Mouse (Mus musculus) splenic B cell, adult 2 months (primary cell): Measurements from ENCODE around the gene Kirrel2.

Experiments used
- DNase-seq: peaks from one replicate; pipeline ENCODE4 v3.0.0-alpha.2; 2011; ENCODE audit warnings: low read depth, low spot score
- H3K27me3 ChIP-seq: 2 replicates; pipeline ENCODE4 v1.6.1; 2012; ENCODE audit warnings: mild to moderate bottlenecking, low read length, moderate library complexity, mixed read lengths; ENCODE audit not compliant: control insufficient read depth, poor library complexity, insufficient read depth, severe bottlenecking
- H3K36me3 ChIP-seq: 2 replicates; pipeline ENCODE4 v1.6.1; 2012; ENCODE audit warnings: mild to moderate bottlenecking, low read length, moderate library complexity, mixed read lengths; ENCODE audit not compliant: control insufficient read depth, poor library complexity, insufficient read depth, severe bottlenecking

Gene Kirrel2

GRCm38 (mm10) chr7:30435156-30435555, 22.3 kb downstream of the Kirrel2 start:
- H3K27me3 ChIP-seq, result no peaks in the 10 kb centered on the region
- no peaks in the 10 kb centered on the region for H3K36me3 ChIP-seq
- DNase-seq, result no peak

DNA sequence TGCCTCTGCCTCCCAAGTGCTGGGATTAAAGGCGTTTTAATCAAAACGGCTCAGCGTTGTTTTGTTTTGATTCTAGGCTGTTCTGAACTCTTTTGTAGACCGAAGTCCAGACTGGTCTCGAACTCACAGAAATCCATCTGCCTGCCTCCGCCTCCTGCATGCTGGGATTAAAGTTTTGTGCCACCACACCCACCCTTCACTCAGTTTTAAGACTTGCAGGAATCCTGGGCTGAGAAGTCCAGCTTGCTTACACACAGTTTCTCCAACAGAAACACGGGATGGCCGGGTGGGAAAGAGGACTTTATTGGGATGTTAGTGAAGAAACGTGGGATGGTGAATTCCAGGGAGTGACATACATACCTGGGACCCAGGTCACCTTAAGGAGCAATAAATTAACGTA, 22.8 kb downstream of the Kirrel2 start:
- DNase-seq, result no peak
- Histone ChIP-seq H3K36me3 (no peaks in the 10 kb centered on the region), H3K27me3 (no peaks in the 10 kb centered on the region)

DNA sequence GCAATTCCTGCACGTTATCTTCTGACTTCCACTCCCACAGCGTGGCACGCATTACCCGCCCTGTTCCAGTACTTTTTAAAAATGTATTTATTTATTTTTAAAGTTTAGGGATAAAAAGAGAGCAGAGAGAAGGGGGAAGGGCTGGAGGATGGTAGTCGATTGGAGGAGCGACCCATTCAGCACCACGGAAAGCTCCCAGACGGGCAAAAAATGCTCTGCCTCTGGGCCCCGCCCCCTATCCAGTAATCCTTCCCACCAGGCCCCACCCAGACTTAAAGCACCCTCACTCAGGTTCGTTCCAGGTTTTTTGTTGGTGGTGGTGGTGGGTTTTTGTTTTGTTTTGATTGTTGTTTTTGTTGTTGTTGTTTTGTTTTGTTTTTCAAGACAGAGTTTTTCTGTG, 23.3 kb downstream of the Kirrel2 start:
- no peaks in the 10 kb centered on the region for H3K36me3 ChIP-seq
- no peaks in the 10 kb centered on the region for H3K27me3 ChIP-seq
- DNase-seq, result peak; percentile 47

DNA sequence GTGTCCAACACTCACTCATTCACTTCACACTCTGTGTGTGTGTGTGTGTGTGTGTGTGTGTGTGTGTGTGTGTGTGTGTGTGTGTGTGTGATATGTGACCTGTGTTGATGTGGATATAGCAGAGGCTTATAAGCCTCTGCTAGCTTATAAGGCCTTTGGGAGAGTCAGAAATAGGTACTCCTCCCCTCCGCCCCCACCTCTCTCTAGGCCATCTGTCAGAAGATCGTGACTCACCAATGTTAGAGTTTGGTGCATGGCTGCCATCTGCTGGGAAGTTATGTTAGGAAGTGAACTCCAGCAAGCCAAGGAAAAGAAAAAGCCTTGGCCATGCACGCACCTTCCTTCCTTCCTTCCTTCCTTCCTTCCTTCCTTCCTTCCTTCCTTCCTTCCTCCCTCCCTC, 25.7 kb downstream of the Kirrel2 start:
- peak; percentile 90 for DNase-seq
- H3K27me3 ChIP-seq, result no peaks in the 10 kb centered on the region
- peaks cover 19% of the 10 kb centered on the region for H3K36me3 ChIP-seq

- H3K27me3 ChIP-seq, result no peaks in the 10 kb centered on the region
- peak; percentile 57 for DNase-seq
- H3K36me3 ChIP-seq, result peaks cover 31% of the 10 kb centered on the region
Observed at GRCm38 (mm10) chr7:30430191-30430590, 27.3 kb downstream of the Kirrel2 start.

DNA sequence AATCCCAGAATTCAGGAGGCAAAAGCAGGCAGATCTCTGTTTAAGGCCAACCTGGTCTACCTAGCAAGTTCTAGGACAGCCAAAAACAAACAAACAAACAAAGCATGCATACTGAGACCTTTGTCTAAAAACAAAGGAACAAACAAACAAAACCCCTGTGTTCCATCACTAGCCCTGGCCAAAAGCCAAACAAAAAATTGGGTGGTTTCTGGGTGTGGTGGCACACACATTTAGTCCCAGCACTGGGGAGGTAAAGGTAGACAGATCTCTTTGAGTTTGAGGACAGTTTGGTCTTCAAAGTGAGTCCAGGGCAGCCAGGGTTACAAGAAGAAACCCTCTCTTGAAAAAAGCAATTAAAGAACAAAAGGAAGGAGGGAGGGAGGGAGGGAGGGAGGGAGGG, 28.2 kb downstream of the Kirrel2 start:
- Histone ChIP-seq H3K27me3 (no peaks in the 10 kb centered on the region), H3K36me3 (peaks cover 34% of the 10 kb centered on the region)
- DNase-seq, result peak; percentile 48

GRCm38 (mm10) chr7:30423071-30423641, 34.3 kb downstream of the Kirrel2 start:
- DNase-seq, result peak; percentile 79
- H3K27me3 ChIP-seq, result no peaks in the 10 kb centered on the region
- H3K36me3 ChIP-seq, result peaks cover 39% of the 10 kb centered on the region

DNA sequence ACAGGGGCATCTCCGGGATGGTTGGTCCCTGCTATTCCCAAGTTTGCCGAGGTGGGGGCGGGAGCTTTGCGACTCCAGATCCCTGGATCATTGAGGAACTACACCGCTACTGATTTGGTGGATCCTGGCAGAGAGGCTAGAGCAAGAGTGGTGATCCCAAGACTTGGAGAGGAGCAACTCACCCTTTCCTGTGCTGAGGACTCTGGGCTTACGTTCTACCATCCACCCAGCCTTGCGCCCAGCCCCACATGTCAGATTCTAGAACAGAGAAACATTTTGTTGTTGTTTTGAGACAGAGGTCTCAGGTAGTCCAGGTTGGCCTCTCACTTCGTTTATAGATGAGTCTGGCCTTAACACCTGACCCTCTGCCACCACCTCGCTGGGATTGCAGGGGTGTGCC, 34.9 kb downstream of the Kirrel2 start:
- peak; percentile 67 for DNase-seq
- H3K27me3 ChIP-seq, result no peaks in the 10 kb centered on the region
- peaks cover 34% of the 10 kb centered on the region for H3K36me3 ChIP-seq

DNA sequence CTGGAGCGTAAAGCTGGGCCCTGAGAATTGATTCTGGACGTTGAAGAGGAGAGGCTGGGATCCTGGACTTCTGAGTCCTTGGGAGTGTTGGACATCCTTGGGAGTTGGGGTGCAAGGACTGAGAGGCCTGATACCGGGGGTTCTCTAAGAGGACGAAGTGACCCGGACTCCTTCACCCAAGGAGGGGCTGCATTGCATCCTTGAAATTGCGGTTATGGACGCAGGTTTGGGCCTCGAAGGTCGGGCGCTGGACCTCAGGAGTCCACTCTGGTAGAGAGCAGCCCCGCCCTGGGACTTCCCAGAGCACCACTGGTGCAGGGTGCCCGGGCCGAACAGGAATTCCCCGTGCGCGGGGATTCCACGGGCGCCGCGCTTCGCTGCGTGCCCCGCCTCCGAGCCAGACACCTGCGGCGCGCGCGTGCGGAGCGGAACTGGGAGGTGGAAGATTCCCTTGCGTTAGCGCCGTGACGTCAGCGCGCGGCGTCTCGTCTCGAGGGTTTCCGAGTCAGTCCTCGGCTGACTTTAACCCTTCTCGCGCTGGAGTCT, 35.5 kb downstream of the Kirrel2 start:
- H3K27me3 ChIP-seq, result no peaks in the 10 kb centered on the region
- peak; percentile 99 for DNase-seq
- peaks cover 29% of the 10 kb centered on the region for H3K36me3 ChIP-seq

GRCm38 (mm10) chr7:30421175-30421889, 36.2 kb downstream of the Kirrel2 start, which contains the start of gene Nfkbid:
TSS of gene Nfkbid (plus strand) at chr7:30421732.
- peak; percentile 96 for DNase-seq
- H3K27me3 ChIP-seq, result no peaks in the 10 kb centered on the region
- peaks cover 24% of the 10 kb centered on the region for H3K36me3 ChIP-seq

DNA sequence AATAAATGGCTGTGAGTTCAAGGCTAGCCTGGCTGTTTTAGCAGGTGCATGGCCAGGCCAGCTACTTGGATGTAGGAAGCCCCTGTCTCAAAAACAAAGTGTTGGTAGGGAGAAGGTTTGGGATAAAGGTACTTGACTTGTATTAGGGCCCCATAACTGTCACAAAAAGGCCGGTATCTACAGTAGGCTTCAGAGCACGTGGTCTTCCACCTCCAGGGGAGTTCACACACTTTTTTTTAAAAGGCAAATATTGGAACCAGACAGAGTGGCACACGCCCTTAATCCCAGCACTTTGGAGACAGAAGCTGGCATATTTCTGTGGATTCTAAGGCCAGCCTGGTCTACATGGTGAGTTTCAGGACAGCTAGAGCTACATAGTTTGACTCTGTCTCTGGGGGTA, 36.8 kb downstream of the Kirrel2 start:
- DNase-seq, result no peak
- no peaks in the 10 kb centered on the region for H3K27me3 ChIP-seq
- H3K36me3 ChIP-seq, result peaks cover 19% of the 10 kb centered on the region

GRCm38 (mm10) chr7:30419561-30420499, 37.7 kb downstream of the Kirrel2 start, which contains the start of gene Hcst:
TSS of gene Hcst (minus strand) at chr7:30419854.
- peak; percentile 78 for DNase-seq
- peaks cover 12% of the 10 kb centered on the region for H3K36me3 ChIP-seq
- no peaks in the 10 kb centered on the region for H3K27me3 ChIP-seq

DNA sequence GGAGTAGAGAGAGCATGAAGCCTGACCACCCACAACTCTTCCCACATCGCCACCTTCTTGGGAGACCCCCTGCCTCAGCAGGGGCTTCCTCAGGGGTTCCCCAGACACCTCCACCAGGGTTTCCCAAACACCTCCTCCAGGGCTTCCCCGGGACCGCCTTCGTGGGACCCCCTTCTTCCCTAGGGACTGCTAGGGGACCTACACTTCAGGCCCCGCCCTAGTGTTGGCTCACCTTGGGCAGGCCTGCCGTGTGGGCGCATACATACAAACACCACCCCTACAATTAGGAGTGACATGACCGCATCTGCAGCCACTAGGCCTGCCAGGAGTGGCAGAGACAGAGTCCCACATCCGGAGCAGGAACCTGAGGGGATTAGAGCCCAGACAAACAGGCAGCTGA, 39.6 kb downstream of the Kirrel2 start:
- no peaks in the 10 kb centered on the region; the same call in 1 of the 2 replicates for H3K36me3 ChIP-seq
- DNase-seq, result peak; percentile 80
- no peaks in the 10 kb centered on the region for H3K27me3 ChIP-seq

DNA sequence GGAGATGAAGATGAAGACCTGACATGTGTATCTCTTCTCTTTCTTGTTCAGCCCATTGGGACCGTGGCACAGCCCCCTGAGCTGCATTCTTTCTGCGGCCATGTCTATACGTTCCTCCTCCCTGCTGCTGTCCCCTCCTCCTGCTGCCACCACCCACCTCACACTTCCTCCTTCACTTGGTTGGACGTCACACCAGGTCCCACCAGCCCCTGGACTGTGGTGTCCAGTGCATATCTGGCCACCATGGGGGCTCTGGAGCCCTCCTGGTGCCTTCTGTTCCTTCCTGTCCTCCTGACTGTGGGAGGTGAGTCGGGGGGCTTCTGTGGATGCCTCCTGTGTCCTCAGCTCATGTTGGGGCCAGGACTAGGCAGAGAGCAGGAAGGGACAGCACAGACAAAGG, 43.9 kb downstream of the Kirrel2 start, which contains the start of gene Tyrobp:
Gene Tyrobp, plus strand, starts transcription at position 165 of the 400 bp plus-strand sequence.
- no peaks in the 10 kb centered on the region for H3K27me3 ChIP-seq
- no peaks in the 10 kb centered on the region for H3K36me3 ChIP-seq
- peak; percentile 62 for DNase-seq
